Mouse (Mus musculus) MEL (cell line): Measurements from ENCODE around the gene Mpp5.

ENCODE experiments used
- CHD1 ChIP-seq: IDR thresholded peaks from 2 replicates; pipeline ENCODE4 v1.6.1; 2012; ENCODE audit warnings: low read depth, mild to moderate bottlenecking, inconsistent platforms, low read length, improper control_type of control experiment
- CHD2 ChIP-seq: IDR thresholded peaks from 2 replicates; pipeline ENCODE4 v1.6.1; 2011; ENCODE audit warnings: low read length, improper control_type of control experiment
- CTCF ChIP-seq, 3 experiments: IDR thresholded peaks in 2 of 3; conservative IDR thresholded peaks in 1 of 3; 2 replicates each; pipeline ENCODE4 v1.5.1; 2011 to 2012; ENCODE audit warnings: low read length in 3 of 3, low read depth in 2 of 3, mild to moderate bottlenecking in 2 of 3, improper control_type of control experiment in 1 of 3, inconsistent platforms in 1 of 3, mixed read lengths in 1 of 3, moderate library complexity in 1 of 3; ENCODE audit not compliant: control insufficient read depth in 1 of 3, insufficient read depth in 1 of 3, poor library complexity in 1 of 3, severe bottlenecking in 1 of 3
- GATA1 ChIP-seq: IDR thresholded peaks from 2 replicates; pipeline ENCODE4 v1.6.1; 2011; ENCODE audit warnings: low read depth, low read length, improper control_type of control experiment
- MAFK ChIP-seq: IDR thresholded peaks from 2 replicates; pipeline ENCODE4 v1.6.1; 2011; ENCODE audit warnings: low read depth, mild to moderate bottlenecking, low read length, improper control_type of control experiment, borderline replicate concordance
- MAX ChIP-seq: IDR thresholded peaks from 2 replicates; pipeline ENCODE4 v1.6.1; 2011; ENCODE audit warnings: low read length, improper control_type of control experiment
- POLR2AphosphoS5 ChIP-seq: IDR thresholded peaks from 2 replicates; pipeline ENCODE4 v1.6.1; 2012; ENCODE audit warnings: low read depth, borderline replicate concordance, mild to moderate bottlenecking, inconsistent platforms, low read length, moderate library complexity, mixed read lengths
- RCOR1 ChIP-seq: IDR thresholded peaks from 2 replicates; pipeline ENCODE4 v1.6.1; 2012; ENCODE audit warnings: low read depth, mild to moderate bottlenecking, inconsistent platforms, low read length, improper control_type of control experiment
- SMC3 ChIP-seq: IDR thresholded peaks from 2 replicates; pipeline ENCODE4 v1.6.1; 2011; ENCODE audit warnings: low read depth, low read length, improper control_type of control experiment
- UBTF ChIP-seq: IDR thresholded peaks from 2 replicates; pipeline ENCODE4 v1.6.1; 2012; ENCODE audit warnings: low read depth, mild to moderate bottlenecking, inconsistent platforms, low read length, improper control_type of control experiment, moderate library complexity, borderline replicate concordance; ENCODE audit not compliant: insufficient read depth
- USF1 ChIP-seq: IDR thresholded peaks from 2 replicates; pipeline ENCODE4 v1.6.1; 2014; ENCODE audit warnings: low read depth, mild to moderate bottlenecking, inconsistent platforms, low read length, improper control_type of control experiment, moderate library complexity

DNA sequence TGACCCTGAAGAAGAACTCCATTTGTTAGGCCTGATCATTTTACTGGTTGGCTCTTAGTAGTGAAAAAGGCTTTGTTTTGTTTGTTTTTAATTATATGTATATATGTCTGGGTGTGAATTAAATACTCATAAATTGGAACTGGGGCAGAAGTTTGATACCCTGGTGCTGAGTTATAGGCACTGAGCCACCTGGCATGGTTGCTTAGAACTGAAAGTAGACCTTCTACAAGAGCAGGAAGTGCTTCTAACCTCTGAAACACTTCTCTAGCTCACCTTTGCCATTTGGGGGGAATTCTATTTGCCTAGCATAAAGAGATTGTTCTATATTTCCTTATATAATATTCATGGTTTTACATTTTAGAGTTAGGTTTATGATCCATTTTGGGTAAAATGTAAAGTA is 13.3 kb downstream of the Mpp5 start:
- TF ChIP-seq USF1 (no peak), SMC3 (no peak), RCOR1 (no peak), GATA1 (no peak), CHD1 (no peak), CTCF (IDR thresholded peaks at IDR 0.05 in 2 of 3, conservative IDR thresholded peaks at IDR 0.05 in 1 of 3; ENCODE audit: control insufficient read depth in 1 of 3, insufficient read depth in 1 of 3, low read depth in 2 of 3, low read length in 3 of 3, poor library complexity in 1 of 3, severe bottlenecking in 1 of 3) (no peak), POLR2AphosphoS5 (no peak), UBTF (no peak), CHD2 (no peak), MAFK (no peak), MAX (no peak)
